Mouse (Mus musculus) megakaryocyte-erythroid progenitor cell, adult 5-6 weeks (primary cell): ENCODE data around the gene Gm10378. TPM values are rescaled to one million over a fixed set of nuclear protein-coding genes. Genes with fewer than 3 reads are reported as not detected.
"Not testable (repeated sequence)": the region's sequence is repeated elsewhere in the genome, so short reads cannot be mapped to it uniquely, and the experiment has no call there.

Experiments used
- ATAC-seq: replicated peaks from 2 replicates; pipeline ENCODE4 v1.8.0; 2016; ENCODE audit warnings: mild to moderate bottlenecking, inconsistent platforms; ENCODE audit not compliant: severe bottlenecking, poor library complexity, low FRiP score, low TSS enrichment
- total RNA-seq, 2 experiments: library from RNA; stranded (forward) in 1 of 2; stranded (reverse) in 1 of 2; fragments of 200-1000, 215-1000 nt in 1 of 2; fragments of >200 nt in 1 of 2; fragmentation: Nextera tagmentation in 1 of 2; gene quantifications; 2 replicates each; pipeline ENCODE4 v1.2.3; 2014 to 2017

Gene Gm10378
- not detected in 2 replicates for total RNA-seq (2014; fragmentation: Nextera tagmentation)
- total RNA-seq (2017), result not detected in 2 replicates

GRCm38 (mm10) chr14:42655638-42656037, at the start of gene Gm10378:
Gene Gm10378 (plus strand): TSS chr14:42655938.
- ATAC-seq, result not testable (repeated sequence)

- ATAC-seq, result not testable (repeated sequence)
These were observed 13.9 kb upstream of the Gm10378 start, which contains the start of gene Gm3633 for GRCm38 (mm10) chr14:42641817-42642216. Gene Gm3633 (minus strand): TSS chr14:42641917.

Other genes starting within 250 kb of the Gm10378 start
- gene Gm8005, start 216.3 kb upstream of the Gm10378 start, total RNA-seq (2014; fragmentation: Nextera tagmentation), result not detected in 2 replicates
- not detected in 2 replicates for gene Gm8005, start 216.3 kb upstream of the Gm10378 start, total RNA-seq (2017)
- gene Gm8011, start 192.1 kb upstream of the Gm10378 start, total RNA-seq (2014; fragmentation: Nextera tagmentation), result not detected in 2 replicates
- not detected in 2 replicates for gene Gm8011, start 192.1 kb upstream of the Gm10378 start, total RNA-seq (2017)
- gene Gm8020, start 153.6 kb upstream of the Gm10378 start, total RNA-seq (2014; fragmentation: Nextera tagmentation), result not detected in 2 replicates
- not detected in 2 replicates for gene Gm8020, start 153.6 kb upstream of the Gm10378 start, total RNA-seq (2017)
- not detected in 2 replicates for gene Gm8024, start 131.7 kb upstream of the Gm10378 start, total RNA-seq (2014; fragmentation: Nextera tagmentation)
- not detected in 2 replicates for gene Gm8024, start 131.7 kb upstream of the Gm10378 start, total RNA-seq (2017)
- not detected in 2 replicates for gene Gm17124, start 56.1 kb upstream of the Gm10378 start, total RNA-seq (2014; fragmentation: Nextera tagmentation)
- gene Gm17124, start 56.1 kb upstream of the Gm10378 start, total RNA-seq (2017), result not detected in 2 replicates
- not detected in 2 replicates for gene Gm3633, start 14.0 kb upstream of the Gm10378 start, total RNA-seq (2014; fragmentation: Nextera tagmentation)
- not detected in 2 replicates for gene Gm3633, start 14.0 kb upstream of the Gm10378 start, total RNA-seq (2017)
- gene Gm3015, start 112.9 kb downstream of the Gm10378 start, total RNA-seq (2014; fragmentation: Nextera tagmentation), result not detected in 2 replicates
- not detected in 2 replicates for gene Gm3015, start 112.9 kb downstream of the Gm10378 start, total RNA-seq (2017)
- not detected in 2 replicates for gene Gm10377, start 142.0 kb downstream of the Gm10378 start, total RNA-seq (2014; fragmentation: Nextera tagmentation)
- gene Gm10377, start 142.0 kb downstream of the Gm10378 start, total RNA-seq (2017), result not detected in 2 replicates
- not detected in 2 replicates for gene Gm21977, start 197.5 kb downstream of the Gm10378 start, total RNA-seq (2014; fragmentation: Nextera tagmentation)
- gene Gm21977, start 197.5 kb downstream of the Gm10378 start, total RNA-seq (2017), result not detected in 2 replicates